Mouse (Mus musculus) liver, embryonic 14.5 days (tissue): ENCODE measurements at regions not wholly inside any gene's neighbourhood (a gene's known extent, or its start where the extent isn't known, plus 50 kb on each side); places are given as distances from the start of the nearest gene placed in this dataset.

ENCODE experiments used
- CTCF ChIP-seq: IDR thresholded peaks from 2 replicates; pipeline ENCODE4 v1.5.1; 2016; ENCODE audit warnings: antibody characterized with exemption, low read depth, control low read depth
- EP300 ChIP-seq: IDR thresholded peaks from 2 replicates; pipeline ENCODE4 v1.6.1; 2016; ENCODE audit warnings: antibody characterized with exemption, low read depth

DNA sequence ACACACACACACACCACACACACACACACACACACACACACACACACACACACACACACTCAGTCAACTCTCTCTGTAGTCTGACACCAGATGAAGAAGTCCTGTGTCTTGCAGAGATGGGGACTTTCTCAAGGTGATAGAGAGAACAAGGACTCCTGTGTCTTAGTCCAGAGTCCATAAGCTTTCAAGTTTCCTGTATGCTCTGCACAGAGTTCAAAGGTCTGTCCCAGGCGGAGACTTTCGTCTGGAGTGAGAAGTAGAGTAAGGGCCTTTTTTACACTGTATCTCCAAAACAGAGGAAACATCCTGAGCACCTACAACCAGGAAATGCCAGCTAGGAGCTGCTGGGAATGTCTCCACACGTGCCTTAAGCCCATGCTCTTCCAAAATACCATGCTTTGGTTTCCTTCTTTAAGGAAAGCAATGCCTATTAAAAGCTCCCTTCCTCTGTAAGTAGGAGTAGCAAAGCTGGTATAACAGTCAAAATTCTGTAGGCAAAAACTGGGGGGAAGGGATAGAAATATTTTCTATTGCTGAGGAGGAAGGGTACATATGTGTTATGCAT lies 459.9 kb upstream of the Zmiz1 start:
- TF ChIP-seq EP300 (no peak), CTCF (no peak)
